Mouse (Mus musculus) spleen, adult 12 weeks (tissue): ENCODE results near the gene Pnpla7.

Experiments
- DNase-seq: peaks from one replicate; pipeline ENCODE4 v3.0.0; 2022; ENCODE audit warnings: low spot score

Pnpla7 gene

DNA sequence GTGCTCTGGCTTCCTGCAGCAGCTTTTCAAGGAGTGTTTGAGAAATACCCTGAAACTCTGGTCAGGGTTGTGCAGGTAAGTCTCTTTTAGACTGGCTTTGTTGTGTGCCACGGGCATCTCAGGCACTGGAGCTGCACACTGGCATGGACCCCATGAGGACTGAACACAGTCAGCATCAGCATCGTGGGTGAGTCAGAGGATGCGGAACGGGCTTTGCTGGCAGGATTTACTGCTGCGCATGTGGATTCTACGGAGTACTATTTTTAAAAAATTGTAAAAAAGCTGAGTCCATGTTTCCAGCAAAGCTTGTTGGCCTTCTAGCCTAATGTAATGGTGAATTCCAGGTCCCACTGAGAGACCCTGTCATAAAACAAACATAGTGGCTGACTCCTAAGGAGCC, 19.5 kb downstream of the Pnpla7 start:
- DNase-seq: no peak

DNA sequence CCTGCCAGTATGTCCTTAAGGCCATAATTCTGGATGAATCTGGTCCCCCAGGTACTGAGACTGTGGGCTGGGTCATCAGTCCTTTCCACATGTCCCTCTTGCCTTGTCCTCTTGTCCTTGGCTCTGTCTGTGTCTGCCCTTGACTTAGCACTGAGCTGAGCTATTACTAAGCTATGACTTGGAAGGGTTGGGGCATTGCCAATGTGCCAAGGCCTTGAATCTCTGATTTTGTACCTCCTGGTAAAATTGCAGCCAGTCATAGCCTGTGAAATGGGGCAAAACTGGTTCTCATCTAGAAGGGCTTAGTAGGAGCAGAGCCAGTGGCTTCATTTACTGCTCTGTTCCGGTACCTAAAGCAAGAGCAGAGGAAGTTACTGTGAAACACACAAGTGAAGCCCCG, 20.6 kb downstream of the Pnpla7 start:
- no peak for DNase-seq

DNA sequence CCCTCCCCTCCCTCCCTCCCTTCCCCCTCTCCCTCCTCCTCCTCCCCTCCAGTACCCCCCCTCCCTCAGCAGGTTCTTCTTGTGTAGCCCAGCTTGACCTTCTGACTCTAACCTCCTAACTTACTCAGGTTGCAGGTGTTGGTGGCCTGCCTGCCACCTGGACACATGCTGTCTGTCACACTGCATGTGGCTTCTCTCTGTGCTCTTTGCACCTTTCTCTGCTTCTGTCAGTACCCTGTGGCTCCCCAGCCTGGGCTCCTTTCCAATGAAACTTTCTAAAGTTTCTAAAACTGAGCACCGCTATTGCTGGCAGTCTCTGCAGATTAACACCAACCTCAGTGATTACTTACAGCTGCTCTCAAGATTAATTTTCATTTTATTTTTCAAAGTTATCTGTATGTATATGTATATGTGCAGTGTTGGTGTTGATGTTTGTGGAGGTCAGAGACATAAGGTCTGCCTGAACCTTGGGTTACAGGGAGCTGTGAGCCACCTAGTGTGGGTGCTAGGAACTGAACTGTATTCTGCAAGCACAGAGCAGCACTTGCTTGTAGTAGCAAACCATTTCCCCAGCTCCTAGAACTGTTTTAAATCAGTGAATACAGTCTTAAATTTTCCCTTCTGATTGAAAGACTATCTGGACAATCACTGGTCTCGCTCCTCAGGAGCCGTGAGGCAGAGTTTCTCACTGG, 24.9 kb downstream of the Pnpla7 start:
- DNase-seq: no peak

DNA sequence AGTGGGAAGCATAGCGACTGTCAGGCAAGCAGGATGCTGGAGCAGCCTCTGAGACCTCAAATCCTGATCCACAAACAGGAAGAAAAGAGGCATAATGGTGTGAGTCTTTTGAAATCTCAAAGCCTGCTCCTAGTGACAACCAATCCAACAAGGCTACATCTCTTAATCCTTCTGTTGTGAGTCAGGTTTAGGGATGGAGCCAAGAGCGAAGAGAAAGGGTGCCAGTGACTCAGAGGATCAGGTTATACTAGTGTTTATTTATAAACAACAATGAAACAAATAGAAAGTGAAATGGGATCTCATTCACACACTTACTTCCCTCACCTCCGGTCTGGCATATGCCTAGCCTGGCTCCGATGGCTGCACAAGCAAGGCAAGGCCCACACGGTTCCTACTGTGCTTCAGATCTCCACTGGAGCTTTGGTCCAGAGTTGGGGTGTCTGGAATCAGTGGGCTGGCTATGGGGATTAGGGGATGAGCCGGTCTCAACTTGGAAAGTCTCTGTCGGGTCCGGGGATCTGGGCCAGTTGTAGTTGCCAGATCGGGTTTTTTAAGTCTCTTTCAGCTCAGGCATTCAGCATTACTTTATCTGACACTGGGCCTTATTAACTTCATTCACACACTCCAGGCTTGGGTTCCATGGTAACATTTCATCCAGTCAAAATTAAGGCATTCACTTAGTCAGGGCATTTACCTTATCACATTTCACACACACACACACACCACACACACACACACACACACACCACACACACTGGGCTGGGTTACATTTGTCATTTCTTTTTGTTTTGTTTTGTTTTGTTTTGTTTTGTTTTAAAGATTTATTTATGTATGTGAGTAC, 28.3 kb downstream of the Pnpla7 start:
- DNase-seq: no peak

DNA sequence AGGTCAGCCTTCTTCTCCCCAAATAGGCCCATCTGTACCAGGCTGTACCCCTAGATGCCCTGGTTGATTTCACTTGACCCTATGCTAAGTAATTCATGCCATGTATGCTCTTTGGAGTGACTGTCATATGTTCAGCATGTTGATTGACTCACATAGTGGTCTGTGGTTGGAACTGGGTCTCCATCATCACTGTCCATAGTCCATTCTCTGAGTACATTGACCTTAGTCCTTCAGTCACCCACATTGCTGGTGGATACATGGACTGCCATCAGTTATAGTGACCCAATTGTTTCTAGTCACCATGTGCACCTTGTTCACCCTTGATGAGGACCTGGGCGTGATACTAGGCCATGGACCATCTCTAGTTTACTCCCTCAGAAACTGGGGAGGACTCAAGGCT, 30.9 kb downstream of the Pnpla7 start:
- DNase-seq: no peak

DNA sequence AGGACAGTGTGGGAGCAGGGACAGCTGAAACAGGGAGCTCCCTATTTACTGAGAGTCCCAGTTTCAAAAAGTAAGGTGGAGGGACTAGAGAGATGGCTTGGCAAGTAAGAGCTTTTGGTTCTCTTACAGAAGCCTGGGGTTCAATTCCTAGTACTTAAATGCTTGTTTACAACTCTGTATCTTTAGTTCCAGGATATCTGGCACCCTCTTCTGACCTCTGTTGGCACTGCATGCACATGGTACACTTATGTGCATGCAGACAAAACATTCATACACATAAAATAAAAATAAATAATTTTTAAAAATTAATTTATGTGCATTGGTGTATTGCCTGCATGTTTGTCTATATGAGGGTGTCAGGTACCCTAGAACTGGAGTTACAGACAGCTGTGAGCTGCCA, 32.4 kb downstream of the Pnpla7 start:
- DNase-seq: no peak

DNA sequence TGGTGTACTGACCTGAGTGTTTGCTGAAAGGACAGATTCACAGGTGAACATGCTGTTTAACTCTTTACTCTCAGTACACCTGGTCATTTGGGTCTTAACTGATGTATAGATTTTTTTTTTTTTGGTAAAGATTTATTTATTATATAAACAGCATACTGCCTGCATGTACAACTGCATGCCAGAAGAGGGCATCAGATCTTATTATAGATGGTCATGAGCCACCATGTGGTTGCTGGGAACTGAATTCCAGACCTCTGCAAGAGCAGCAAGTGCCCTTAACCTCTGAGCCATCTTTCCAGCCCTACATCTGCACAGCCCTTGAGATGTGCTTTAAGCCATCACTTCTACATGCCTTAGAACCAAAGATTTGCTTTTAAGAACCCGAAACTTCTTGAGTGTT, 46.8 kb downstream of the Pnpla7 start:
- no peak for DNase-seq

DNA sequence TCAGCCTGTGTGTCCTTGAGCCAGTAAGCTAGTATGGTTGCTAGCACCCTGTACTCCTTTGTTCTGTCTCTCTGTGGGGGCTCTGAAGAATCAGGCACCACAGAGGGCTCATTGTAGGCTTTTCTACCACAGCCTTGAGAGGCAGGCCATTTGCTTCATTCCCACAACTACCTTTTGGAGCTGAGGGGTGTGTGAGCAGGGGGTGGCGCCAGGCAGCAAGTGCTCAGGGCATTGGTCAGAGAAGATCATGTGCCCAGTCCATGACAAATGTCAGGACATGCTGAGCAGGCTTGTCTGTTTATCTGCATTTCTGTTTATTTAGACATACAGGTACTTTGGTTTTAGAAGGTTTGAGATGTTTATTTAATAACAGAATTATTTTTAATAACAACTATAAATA, 49.3 kb downstream of the Pnpla7 start:
- DNase-seq: no peak

DNA sequence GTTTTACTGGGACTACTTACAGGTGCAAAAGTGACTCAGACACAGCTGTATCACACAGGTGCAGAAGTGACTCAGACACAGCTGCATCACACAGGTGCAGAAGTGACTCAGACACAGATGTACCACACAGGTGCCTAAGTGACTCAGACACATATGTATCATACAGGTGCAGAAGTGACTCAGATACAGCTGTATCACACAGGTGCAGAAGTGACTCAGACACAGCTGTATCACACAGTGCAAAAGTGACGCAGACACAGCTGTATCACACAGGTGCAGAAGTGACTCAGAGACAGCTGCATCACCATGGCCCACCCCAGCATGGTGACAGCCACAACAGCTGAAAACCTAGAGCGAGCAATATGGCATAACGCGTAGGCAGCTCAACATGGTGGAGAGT, 59.2 kb downstream of the Pnpla7 start:
- DNase-seq: no peak

DNA sequence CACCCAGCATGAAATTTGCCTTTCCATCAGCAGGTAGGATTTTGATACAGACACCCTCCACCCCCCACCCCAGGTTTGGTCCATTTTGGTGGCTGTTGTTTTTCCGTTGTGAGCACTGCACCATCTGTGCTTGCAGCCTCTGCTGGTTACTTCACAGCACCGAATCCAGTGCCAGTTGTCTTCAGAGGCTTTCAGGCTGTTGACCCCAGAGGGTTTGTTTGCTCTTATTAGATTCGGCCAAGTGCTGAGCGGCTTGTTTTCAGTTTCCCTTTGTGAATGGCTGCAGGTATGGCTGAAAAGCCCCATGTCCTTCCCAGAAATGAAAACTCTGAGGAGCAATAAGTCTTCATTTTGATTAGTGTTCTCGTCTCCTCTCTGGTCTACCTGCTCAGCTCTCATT, 64.3 kb downstream of the Pnpla7 start:
- no peak for DNase-seq

DNA sequence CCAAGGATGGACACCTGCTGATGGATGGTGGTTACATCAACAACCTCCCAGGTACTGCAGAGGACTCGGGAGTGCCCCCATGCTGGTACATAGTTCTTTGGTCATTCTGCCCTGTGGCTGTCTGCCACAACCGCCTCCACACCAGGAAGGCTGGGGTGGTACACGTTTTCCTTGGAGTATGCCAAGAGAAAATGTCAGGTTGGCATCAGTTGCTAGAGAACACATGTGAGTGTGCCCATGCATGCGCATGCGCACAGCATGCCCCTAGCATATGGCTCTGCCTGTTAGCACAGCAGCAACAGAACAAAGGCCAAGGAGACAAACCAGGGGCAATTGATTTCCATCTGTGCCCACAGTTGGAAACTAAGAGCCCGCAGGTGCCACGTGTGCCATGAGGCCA, 75.1 kb downstream of the Pnpla7 start:
- no peak for DNase-seq

DNA sequence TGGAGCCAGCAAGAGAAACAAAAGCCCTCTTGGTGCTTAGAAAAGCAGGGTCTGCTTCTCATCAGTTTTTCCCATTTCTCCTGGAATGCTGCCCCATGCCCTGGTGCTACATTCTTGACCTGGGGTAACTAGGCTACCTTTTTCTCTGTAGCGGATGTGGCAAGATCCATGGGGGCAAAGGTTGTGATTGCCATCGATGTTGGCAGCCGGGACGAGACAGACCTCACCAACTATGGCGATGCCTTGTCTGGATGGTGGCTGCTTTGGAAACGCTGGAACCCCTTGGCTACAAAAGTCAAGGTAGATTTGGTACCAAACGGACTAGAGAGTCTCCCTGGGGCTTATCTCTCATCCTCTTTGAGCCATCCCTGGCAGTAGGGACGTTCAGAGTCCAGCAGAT, 75.6 kb downstream of the Pnpla7 start:
- DNase-seq: no peak

DNA sequence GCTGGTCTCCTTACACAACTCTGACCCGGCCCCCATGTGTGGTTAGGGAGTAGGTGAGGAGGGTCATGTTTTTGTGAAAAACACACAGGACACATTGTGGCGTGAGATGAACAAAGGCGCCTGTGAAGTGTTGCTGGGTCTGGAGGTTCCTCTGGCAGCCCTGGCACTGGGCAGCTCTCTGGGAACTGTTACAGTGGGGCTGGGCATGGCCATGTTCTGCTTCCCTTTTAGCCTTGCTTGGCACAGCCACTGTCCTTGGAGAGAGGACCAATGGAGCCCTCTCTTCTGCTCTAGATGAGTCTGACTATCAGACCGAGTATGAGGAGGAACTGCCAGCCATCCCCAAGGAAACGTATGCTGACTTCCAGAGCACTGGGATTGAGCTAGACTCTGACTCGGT, 77.3 kb downstream of the Pnpla7 start:
- DNase-seq: no peak

DNA sequence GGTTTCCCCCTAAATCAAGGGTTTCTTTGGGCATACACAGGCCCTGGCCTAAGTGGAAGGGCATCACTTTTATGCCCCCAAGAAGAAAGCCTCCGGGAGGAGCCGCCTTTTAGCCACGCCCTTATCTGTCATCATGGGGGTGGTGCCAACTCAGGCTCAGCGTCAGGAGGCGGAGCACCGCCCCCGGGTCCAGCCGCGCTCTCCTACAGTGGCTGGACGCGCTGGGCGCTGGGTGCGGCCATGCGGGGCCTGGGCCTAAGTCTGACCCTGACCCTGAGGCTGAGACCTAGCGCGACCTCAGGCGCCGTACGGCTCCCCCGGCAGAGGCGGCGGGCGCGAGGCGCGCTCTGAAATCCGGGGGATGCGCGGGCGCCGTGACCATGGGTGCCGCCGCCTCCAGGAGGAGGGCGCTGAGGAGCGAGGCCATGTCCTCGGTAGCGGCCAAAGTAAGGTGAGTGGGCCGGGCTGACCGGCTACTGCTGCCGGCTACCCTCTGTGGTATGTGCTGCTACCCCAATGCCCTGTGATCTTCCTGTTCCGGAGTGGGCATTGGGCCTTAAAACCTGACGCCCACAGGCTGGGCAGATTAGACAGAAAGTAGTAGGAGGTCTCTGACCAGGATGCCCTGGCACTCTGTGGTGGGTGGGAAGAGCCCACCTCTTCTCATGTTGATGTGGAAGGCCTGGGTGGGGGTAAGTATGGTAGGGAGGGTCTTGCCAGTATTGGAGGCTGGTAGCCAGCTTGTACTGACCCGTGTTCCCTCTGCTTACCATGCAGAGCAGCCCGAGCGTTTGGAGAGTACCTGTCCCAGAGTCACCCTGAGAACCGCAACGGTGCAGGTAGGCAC, 78.6 kb downstream of the Pnpla7 start, which contains the start of gene Nsmf:
Gene Nsmf (plus strand): TSS at position 135 of the 847 bp plus-strand sequence.
- DNase-seq: peak; percentile 70

DNA sequence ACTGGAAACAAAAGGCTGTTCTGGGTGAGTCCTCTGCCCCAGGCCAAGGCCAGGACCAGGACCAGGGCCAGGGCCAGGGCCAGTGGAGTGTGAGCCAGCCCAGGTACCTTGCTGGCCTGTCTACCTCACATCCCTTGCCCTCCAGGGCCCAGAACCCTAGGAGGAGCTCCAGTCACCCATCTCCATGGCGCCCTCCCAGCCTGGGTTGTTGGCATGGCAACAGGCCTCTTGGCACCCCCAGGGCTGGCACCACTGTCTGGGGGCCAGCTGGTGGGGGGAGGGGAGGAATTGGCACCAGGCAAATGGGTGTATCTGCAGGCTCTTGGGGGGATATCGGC, 79.2 kb downstream of the Pnpla7 start:
- no peak for DNase-seq

DNA sequence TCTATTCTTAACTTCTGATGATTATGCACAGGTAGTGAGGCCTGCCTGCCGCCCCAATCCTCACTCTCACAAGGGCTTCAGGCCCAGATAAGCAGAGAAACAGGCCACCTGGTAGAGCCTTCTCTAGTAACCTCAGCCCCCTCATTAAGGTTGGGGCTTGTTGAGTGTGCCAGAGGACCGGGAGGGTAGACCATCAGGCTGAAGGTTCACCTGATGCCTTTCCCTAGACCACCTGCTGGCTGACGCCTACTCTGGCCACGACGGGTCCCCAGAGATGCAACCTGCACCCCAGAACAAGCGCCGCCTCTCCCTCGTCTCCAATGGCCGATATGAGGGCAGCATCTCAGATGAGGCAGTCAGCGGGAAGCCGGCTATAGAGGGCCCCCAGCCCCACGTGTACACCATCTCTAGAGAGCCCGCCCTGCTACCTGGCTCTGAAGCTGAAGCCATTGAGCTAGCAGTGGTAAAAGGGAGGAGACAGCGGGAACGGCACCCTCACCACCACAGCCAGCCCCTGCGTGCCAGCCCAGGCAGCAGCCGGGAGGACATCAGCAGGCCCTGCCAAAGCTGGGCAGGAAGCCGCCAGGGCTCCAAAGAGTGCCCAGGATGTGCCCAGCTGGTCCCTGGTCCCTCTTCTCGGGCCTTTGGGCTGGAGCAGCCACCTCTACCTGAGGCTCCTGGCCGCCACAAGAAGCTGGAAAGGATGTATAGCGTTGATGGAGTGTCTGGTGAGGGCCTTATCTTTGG, 79.7 kb downstream of the Pnpla7 start:
- DNase-seq: no peak

DNA sequence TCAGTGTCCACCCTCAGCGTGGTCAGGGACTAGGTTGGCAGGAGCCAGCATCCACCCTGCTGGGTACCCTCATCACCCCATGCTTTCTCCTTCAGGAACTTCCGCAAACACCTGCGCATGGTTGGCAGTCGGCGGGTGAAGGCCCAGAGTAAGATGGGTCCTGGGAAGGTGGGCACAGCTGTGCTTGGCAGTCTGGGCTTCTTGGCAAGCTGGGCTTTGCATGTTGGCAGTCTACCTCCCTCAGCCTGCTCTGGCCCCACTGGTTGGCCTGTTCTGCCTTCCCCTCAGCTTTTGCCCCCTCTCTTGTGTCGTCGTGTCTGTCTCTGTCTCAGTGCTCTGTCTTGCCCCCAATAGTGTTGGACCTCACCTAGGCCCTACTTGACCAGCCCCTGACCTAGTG, 83.1 kb downstream of the Pnpla7 start:
- no peak for DNase-seq

DNA sequence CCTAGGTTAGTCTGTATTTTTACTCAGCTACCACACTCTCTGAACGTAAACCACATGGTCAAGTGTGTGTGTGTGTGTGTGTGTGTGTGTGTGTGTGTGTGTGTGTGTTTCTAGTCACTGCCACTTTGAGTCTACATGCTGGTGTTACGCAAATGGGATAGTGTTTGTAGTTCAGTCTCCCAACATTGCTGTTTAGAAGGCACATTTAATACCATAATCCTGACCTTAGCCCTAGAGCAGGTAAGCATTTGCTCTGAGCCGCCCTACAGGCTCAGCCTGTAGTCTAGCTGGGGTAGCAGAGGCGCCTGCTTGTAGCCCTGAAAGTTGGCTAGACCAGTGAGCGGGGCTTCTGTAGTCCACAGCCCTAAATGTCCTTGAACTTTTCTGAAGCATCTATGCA, 87.7 kb downstream of the Pnpla7 start:
- no peak for DNase-seq

DNA sequence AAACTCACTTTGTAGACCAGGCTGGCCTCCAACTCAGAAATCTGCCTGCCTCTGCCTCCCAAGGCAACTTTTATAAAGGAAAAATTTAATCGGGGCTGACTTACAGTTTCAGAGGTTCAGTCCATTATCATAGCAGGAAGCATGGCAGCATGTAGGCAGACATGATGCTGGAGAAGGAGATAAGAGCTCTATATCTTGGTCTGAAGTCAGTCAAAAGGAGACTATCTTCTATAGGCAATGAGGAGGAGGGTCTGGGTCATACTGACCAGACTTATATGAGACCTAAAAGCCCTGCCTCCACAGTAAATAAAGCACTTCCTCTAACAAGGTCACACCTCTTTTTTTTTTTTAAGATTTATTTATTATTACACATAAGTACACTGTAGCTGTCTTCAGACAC, 88.5 kb downstream of the Pnpla7 start:
- DNase-seq: no peak

DNA sequence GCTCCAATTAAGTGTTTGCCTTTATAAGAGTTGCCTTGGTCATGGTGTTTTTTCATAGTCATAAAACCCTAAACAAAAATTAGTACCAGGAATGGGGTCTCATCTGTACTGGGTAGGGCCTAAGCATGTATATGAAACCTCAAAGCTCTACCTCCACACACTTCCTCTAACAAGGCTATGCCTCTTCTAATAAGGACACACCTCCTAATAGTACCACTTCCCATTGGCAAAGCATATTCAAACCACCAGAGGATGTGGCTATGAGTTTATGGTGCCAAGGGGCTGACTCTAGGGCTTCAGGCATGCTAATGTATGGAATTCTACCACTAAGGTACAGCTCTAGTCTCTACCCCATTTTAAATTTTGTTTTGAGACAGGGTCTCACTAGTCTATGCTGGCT, 89.7 kb downstream of the Pnpla7 start:
- DNase-seq: no peak

DNA sequence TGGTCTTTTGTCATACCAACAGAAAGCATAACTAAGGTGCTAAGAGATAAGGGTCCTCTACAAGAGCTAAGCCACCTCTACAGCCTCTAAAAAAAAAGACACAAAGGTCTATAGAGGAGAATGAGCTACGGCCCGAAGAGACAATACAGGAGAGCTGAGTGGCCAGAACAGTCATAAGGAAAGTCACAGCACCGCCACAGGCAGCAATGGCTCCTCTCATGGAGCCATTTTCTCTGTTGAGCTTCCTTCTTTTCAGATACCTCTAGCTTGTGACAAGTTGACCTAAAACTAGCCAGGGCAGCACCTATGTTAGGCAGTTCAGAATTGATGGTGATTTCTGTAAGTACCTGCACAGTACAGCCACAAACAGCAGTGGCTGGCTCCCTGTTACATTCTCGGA, 90.7 kb downstream of the Pnpla7 start:
- DNase-seq: no peak

DNA sequence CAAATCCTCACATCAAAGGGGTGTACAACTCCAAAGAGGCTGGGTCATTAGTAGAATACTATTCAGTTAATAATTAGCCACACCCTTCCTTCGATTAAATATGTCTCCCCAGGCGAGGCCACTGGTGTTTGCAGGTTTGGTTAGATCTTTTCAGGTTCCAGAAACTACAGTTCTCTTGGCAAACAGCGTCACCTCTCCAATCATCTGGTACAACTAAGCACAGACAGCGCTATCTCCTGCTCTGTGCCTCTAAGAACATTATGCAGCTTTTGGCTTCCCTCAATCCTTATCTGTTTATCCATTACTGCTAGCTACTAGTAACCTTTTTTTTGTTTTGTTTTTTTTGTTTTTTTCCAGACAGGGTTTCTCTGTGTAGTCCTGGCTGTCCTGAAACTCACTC, 93.7 kb downstream of the Pnpla7 start:
- no peak for DNase-seq
